Mouse (Mus musculus) urinary bladder, adult 18-20 months (tissue): ENCODE data around the gene Hoxd10.
A peak's percentile ranks its signal among the peaks of the same experiment; 100 is the strongest.

Experiments
- DNase-seq, 2 experiments: peaks; one replicate each; pipeline ENCODE4 v3.0.0; 2022; ENCODE audit warnings: low spot score in 2 of 2, mixed read lengths in 2 of 2

Gene Hoxd10

DNA sequence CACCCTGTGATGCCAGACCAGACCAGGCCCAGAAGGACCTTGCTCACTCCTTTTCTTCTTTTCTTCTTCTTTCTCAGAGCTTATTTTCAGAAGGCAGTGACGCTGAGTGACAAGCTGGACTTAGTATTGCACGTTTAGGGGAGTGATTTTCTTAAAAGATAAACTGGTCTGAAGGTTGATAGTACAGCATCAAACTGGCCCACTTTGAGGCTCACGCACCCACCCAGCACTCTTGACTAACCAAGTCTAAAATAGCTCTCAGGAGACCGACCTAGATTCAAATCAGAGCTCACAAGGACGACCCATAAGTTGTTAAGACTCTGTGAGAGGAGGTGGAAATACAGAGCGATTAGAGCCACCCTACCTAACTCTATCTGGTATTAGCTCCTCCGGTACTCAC is 25.3 kb upstream of the Hoxd10 start:
- no peak for DNase-seq

DNA sequence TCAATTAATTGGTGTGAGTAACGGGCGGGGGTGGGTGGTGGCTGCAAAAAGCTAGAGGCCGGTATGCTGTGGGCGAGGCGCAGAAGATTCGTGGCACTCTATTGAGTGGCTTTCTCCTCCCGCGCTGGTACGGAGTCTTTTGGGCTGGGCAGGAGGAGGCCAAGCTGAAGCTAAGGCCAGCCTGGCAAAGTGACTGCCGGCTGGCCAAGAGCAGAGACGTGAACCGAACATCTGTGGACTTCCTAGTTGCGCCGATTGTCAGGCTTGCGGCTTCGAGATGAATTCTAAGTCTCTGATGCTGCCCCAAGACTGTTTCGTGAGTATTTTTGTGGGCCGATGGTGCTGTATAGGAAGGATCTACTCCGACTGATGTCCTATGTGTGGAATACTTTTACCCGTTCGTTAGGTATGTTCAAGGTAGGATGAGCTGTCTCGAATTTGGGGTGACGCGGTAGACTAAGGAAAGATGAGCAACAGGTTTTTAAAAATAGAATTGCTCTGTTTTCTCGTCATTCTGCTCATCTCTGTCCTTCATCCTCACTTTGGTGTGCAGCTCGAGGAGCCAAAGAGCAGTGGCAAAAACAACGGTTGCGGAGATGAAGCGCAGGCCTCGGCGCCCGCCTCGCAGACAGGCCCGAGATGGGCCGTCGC is 24.4 kb upstream of the Hoxd10 start:
- no peak for DNase-seq

DNA sequence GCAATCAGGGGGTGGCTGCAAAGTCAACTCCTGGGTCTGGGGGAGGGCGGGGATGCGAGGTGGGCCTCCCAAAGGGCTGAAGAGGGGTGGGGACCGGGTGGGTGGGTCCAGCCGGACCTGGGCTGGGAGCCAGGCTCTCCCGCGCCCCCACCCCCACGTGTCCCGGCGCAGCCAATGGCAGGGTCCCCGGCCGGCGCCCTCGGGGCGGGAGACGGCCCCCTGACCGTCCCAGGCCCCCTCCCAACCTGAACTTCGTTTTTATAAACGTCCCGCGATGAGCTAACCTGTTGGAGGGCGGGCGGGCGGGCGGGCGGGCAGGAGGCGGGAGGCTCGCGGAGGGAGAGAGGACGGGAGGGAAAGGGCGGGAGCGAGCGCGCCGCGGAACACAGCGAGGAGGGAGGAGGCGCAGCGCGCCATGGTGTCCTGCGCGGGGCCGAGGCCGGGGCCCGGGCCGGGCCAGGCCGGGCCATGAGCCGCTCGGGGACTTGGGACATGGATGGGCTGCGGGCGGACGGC is 23.8 kb upstream of the Hoxd10 start, which contains the start of gene Hoxd13:
Gene Hoxd13 (plus strand): TSS at position 469 of the 516 bp plus-strand sequence.
- no peak for DNase-seq

DNA sequence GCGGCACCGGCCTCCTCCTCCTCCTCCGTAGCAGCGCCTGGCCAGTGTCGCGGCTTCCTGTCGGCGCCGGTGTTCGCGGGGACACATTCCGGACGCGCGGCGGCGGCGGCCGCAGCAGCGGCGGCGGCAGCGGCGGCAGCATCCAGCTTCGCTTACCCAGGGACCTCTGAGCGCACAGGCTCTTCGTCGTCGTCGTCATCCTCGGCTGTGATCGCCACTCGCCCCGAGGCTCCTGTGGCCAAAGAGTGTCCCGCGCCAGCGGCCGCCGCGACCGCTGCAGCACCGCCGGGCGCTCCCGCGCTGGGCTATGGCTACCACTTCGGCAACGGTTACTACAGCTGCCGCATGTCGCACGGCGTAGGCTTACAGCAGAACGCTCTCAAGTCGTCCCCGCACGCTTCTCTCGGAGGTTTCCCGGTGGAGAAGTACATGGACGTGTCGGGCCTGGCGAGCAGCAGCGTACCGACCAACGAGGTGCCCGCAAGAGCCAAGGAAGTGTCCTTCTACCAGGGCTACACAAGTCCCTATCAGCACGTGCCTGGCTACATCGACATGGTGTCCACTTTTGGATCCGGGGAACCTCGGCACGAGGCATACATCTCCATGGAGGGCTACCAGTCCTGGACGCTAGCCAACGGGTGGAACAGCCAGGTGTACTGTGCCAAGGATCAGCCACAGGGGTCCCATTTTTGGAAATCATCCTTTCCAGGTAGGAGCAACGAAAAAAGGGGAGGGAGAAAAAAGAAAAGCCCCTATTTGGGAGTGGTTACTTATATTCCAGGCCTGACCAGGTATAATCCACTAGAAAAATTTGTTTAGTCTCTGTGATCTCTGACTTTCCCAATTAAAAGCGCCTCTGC is 23.1 kb upstream of the Hoxd10 start:
- DNase-seq = peak in 1 of 2 experiments; percentile 53

DNA sequence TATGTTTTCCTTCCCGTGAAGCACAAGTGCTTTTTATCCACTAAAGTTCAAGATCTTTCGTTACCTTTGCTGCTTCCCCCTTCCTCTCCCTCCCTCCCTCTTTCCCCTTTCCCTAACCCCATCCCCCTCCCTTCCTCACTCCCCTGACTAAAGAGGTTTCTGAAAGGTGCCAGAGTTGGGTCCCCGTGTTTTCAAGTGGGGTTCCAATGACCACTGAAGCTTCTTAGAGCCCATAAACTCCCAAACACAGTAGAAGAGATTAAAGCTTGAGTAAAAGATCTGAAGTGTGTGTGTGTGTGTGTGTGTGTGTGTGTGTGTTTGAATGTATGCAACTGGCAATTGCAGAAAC is 22.5 kb upstream of the Hoxd10 start:
- no peak for DNase-seq

DNA sequence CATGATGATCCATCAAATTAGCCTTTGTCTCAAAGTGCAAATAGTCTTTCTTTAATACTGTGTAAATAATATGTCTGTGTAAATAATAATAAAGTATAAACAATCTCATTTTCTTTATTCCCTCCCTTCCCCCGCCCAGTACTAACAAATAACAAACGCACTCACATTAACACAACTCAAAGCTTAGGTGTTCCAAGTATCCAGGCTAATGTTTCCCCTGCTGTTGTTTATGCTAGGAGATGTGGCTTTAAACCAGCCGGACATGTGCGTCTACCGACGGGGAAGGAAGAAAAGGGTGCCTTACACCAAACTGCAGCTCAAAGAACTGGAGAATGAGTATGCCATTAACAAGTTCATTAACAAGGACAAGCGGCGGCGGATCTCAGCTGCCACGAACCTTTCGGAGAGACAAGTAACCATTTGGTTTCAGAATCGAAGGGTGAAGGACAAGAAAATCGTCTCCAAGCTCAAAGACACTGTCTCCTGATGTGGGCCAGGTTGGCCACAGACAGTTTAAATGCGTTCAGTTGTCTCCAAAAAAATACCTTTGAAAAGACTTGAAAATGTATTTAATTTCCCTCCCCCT is 22.0 kb upstream of the Hoxd10 start:
- no peak for DNase-seq

DNA sequence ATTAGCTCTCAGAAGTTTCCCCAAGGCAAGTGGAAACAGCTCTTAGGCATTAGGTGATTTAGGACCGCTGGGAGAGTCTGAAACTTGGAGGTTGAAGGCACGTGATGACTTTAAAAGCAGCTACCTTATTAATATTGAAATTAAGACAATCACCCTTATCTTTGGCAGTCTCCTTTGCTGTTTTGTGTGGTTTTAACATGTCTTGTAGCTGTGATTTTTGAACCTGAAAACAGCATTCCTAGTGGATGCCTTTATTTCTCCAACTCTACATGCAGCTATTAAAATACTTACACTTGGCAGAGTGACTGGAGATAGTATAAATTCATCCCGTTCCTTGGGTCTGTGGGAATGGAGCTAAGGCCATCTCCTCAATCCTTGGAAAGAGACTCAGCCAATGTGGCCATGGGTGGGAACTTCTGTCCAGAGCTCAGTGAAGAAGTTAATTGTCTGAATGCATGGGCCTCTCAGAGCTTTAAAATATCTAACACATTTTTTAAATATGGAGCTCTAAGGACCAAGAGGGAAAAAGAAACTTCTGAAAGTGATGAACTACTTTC is 21.0 kb upstream of the Hoxd10 start:
- no peak for DNase-seq

DNA sequence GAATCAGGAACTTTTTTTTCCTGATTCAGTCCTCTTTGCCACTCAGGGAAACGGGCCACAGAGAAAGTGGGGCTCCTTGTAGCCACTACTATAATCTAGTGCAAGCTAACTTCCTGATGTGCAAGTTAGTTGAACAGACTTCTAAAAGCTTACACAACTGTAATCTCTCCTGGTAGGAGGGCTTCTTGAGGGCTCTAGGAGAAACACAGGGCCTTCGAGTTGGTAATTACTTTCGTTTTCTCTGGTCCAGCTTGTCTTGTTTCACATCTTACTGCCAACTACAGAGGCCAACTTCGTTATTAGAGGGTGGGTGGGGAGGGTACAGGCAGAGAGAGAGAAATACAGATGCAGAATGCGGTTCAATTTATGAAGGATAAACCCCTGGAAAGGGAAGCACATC is 19.9 kb upstream of the Hoxd10 start:
- no peak for DNase-seq

DNA sequence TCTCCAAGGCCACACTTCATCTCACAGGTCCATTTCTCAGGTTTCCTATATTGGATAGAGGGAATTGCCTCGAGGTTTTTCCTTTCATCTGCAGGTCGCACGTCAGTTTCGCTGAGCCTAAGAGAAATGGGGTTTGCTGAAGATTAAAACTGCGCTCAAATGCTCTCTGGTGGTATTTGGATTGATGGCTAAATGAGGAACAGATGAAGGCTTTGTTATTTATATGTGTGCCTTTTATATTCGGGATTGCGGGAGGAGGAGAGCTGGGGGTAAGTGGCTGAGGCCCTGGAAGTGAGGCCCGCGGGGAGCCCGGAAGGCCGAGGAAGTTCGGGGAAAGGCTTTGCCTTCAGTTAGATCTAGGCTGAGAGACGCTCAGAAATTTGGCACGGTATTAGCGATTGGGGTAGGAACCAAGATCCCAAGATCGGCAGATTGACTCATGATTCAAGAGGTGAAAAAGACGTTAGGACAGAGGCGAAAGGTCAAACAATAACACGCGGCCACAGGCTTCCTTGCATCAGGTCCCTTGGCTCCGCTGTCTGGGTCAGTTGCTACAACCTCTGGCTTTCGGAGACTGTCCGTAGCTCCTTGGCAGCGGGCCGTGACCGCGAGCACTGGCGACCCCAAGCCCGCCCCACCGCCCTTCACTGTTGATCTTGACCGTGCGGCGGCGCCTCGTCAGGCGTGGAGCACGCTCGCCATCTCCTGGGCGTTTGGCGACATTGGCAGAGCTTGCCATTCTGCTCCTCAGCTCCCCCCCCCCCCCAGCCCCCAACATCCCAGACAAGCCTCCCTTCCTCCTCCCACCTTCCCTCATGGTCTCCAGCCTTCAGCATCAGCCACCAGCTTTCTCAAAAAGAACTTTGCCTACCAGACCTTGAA is 19.0 kb upstream of the Hoxd10 start:
- DNase-seq = peak in 1 of 2 experiments; percentile 50

DNA sequence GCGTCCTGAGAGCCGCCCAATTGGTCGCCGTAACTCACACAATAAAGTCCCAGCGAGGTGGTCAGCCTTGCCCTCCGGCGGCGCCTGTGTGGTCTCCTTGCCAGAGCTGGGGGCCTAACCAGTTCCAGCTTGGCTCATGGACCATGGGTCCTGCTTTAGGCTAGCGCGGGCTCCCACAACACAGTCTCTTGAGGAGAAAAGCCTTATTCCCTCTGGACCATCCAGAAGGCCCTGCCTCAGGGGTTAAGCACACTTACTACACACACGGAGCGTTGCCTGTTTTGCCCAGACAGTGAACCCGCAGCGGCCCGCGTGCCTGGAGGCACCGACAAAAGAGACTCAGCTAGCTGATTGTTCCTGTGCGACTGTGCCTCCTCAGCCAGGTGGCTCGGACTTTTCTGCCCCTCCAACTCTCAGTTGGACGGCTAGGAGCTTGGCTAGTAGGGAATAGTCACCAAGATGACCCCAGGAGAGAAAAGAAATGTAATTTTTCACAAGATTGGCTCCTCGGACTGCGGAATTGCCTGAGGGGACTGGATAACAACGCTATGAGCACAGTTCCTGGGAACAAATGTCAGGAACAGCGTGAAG is 17.8 kb upstream of the Hoxd10 start:
- no peak for DNase-seq

DNA sequence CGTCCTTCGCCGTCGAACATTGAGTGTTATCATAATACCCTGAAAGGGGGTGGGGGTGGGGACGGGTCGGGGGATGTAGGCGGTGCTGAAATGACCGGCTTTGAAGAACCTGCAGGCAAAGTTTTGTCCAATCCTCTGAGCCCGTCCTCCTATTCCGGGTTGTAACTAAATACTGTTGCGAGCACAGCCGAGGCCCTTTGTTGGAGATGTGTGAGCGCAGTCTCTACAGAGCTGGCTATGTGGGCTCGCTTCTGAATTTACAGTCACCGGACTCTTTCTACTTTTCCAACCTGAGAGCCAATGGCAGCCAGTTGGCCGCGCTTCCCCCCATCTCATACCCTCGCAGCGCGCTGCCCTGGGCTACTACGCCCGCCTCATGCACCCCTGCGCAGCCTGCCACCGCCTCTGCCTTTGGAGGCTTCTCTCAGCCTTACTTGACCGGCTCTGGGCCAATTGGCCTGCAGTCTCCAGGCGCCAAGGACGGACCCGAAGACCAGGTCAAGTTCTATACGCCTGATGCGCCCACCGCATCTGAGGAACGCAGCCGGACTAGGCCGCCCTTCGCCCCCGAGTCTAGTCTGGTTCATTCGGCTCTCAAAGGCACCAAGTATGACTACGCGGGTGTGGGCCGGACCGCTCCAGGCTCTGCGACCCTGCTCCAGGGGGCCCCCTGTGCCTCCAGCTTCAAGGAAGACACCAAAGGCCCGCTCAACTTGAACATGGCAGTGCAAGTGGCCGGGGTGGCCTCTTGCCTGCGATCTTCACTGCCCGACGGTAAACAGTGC is 16.7 kb upstream of the Hoxd10 start, which contains the start of gene Hoxd12:
Gene Hoxd12 (plus strand): TSS at position 133 of the 785 bp plus-strand sequence.
- DNase-seq = no peak

DNA sequence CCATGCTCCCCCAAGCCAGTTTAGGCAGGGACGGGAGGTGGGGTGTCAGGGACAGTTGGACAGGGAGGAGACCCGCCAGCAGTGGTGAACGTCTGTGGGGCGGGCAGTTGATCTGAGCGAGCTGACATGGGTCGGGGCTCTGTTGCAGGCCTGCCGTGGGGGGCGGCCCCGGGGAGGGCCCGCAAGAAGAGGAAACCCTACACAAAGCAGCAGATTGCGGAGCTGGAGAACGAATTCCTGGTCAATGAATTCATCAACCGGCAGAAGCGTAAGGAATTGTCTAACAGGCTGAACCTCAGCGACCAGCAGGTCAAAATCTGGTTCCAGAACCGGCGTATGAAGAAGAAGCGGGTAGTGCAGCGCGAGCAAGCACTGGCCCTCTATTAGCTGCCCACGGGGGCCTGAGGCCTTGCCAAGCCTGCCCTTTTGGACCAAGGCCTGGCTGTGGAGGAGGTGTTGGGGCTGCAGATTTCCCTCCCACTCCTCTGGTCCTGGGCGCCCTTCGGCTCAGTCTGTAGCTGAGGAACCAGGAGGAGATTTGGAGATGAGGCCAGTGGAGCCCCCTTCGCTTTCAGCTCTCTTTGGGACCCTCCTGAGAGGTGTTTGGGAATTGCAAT is 15.9 kb upstream of the Hoxd10 start:
- no peak for DNase-seq

DNA sequence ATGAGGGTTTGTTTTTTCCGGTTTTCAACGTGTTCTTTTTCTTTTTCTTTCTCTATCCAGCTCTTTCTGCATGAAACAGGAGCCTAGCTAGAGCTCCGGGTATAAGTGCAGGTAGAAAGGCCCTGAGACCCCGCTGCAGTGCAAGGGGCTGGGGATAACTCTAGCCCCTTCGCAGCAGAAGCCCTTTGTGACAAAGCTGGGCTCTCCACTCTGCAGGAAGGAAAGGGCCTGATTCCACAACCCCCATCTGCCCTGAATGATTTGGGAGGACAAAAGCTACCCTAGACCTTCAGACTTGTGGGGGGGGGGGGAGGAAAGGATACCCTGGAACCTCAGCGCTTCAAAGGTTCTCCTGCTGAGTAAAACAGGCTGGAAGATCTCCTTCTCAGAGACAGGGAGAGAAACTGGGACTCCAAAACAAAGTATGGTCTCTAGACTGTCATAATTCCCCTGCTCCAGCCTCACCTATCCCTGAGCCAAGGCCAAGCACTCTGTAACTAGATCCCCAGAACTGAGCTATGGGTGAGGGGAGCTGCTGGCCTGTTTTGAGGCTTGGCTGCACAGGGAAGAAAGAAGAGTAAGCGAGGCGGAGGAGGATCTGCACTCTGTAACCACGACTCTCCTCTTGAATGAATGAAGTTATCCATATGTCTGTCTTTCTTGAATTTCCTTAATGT is 15.2 kb upstream of the Hoxd10 start:
- DNase-seq = no peak

DNA sequence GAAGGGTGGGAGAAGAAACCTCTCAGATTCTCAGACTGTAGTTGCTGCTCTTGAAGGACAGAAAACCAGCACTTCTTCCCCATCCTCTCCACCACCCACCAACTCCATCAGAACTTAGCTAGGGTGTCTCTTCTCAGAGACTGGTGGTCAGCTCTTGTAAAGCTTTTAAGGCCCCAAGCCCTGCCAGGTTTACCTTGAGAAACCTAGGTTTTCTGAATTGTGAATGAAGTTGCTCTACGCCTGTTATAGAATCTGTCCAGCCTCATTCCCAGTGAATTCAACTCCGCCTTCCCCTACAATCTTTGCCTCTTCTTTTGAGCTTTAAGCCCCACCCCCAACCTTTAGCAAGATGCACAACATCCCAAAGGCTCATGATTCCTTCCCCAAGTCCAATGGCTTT is 14.6 kb upstream of the Hoxd10 start:
- no peak for DNase-seq

DNA sequence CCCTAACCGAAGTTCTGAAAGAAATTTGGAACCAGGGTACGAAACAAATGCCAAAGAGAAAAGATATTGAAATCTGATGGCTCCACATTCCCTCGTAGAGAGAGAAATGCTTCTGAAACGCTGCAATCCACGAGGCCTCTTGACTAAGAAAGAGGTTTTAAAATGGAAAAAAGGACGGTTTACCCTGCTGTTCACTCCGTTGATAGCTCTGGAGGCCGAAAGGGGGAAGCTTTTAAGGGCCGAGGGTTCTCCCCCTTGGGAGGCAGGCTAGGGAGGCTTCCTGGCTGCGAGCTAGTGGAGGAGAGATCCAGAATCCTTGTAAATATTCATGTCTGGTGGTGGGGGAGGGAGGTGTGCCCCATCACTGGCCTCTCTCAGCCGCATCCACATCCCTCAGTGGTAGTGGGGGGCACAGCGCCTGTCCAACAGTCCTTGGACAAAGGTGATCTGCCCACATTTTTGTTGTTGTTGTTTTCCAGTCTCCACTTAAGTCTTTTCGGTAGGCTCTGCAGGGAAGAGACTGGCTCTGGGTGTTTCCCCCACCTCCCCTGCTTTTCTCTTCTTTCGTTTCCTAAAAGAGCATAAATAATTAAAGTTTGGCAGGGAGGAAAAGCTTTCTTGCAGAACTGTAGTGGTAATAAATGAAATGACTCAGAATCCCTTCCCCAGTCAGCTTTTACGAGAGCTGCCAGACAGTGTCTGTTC is 12.7 kb upstream of the Hoxd10 start, which contains the start of gene Hoxd11:
Gene Hoxd11 (plus strand): TSS at position 667 of the 705 bp plus-strand sequence.
- DNase-seq = no peak

DNA sequence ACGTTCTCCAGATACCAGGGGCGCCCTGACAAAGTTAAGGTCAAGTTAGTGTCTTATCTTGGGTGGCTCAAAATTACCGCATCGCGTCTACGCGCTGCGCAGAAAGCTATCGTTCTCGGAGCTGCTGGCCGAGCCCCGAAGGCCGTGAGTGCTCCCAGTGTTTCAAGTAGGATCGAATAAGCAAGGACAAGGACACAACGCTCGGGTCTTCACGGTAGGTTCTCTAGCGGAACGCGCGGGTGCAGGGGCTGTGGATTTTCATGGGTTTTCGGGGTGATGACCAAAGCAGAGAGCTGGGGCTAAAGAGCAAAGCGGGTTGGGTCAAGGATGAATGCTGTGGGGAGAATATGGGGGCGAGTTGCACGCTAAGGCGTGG is 12.1 kb upstream of the Hoxd10 start:
- no peak for DNase-seq

DNA sequence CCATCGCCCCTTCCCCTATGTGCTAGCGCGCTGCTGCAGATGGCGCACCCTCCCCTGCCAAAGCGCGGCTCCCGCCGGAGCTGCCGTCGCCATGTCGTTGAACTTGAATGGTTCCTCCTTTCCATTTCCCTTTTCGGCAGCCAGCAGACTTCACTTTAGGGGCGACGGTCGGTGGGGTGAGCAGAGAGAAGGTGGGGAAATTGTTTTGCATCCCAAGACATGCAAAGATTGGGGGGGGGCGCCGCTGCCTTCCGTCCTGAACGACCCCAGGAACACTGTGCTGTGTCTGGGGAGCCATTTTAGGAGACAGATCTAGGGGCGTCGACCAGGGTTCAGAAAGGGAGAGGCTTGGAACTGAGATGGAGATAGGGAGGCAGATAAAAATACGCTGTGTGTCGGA is 11.7 kb upstream of the Hoxd10 start:
- no peak for DNase-seq
